Mouse (Mus musculus) G1E (cell line): ENCODE measurements around the gene Sod2.

Source experiments
- CTCF ChIP-seq: IDR thresholded peaks from 2 replicates; pipeline ENCODE4 v1.5.1; 2012; ENCODE audit warnings: low read depth, low read length, inconsistent platforms, mixed read lengths
- GATA1 ChIP-seq: IDR thresholded peaks from 2 replicates; pipeline ENCODE4 v1.6.1; 2012; ENCODE audit warnings: borderline replicate concordance, low read length, inconsistent platforms, mixed read lengths
- TAL1 ChIP-seq: conservative IDR thresholded peaks from 2 replicates; pipeline ENCODE4 v1.6.1; 2012; ENCODE audit warnings: low read depth, low read length, inconsistent platforms, mixed read lengths

DNA sequence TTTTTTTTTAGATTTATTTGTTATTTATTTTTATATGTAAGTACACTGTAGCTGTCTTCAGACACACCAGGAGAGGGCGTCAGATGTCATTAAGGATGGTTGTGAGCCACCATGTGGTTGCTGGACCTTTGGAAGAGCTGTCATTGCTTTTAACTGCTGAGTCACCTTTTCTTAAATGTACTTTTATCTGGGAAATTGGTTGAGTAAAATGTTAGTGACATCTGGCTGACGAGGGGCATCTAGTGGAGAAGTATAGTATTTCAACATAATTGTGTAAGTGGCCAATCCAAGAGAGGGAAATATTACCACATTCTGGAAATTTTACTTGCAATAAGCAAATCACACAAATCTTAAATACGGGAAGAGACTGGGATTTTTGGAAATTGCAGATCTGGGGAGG is 3.2 kb downstream of the Sod2 start:
- no peak for TF ChIP-seq GATA1
- no peak for TF ChIP-seq CTCF
- TF ChIP-seq TAL1, result no peak
